Mouse (Mus musculus): ENCODE measurements around the gene Fbxo41. TPM values are rescaled to one million over a fixed set of nuclear protein-coding genes. Genes with fewer than 3 reads are reported as not detected.

Fbxo41 gene
- 7.4 and 9.5 TPM in 2 replicates for polyA plus RNA-seq (2015; fragmentation: Nextera tagmentation; extraction: Ambion mirVana)

DNA sequence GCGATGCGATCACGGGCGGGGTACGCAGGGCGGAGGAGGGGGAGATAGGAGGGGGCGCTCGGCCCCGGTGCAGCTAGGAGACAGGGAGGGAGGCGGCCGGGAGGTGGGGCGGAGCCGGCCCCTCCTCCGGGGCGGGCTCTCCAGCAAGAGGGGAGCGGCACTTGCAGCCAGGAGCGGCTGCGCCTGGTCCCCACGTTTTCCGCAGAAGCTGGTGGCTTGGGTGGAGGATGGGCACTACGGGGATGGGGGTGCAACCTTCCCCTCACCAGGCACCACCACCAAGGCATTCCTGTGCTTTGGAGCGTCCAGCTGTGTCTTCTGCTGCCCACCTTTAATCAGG lies at the start of gene Fbxo41:
TSS of gene Fbxo41 (minus strand) at position 84 of the 340 bp plus-strand sequence.
- Histone ChIP-seq H3K9ac (replicated peaks; ENCODE audit: low read depth, low read length) (peak within 1 kb of the TSS; percentile 91), H3K9me3 (ENCODE audit: control insufficient read depth, low read length) (no peaks in the 10 kb centered on the region), H3K4me3 (replicated peaks; ENCODE audit: low read length) (peak within 1 kb of the TSS; percentile 85), H3K4me1 (replicated peaks; ENCODE audit: control insufficient read depth, insufficient read depth, low read length) (peaks cover 8% of the 10 kb centered on the region), H3K36me3 (ENCODE audit: control insufficient read depth, insufficient read depth) (no peaks in the 10 kb centered on the region), H3K4me2 (ENCODE audit: low read length) (peak within 1 kb of the TSS; percentile 82), H3K27me3 (replicated peaks; ENCODE audit: control insufficient read depth, insufficient read depth, low read length) (no peaks in the 10 kb centered on the region), H3K27ac (ENCODE audit: low read length) (peak within 1 kb of the TSS; percentile 55)
- ATAC-seq, result peak; percentile 92
- 0% methylated on average over 10 of the region's 22 CpGs for WGBS

DNA sequence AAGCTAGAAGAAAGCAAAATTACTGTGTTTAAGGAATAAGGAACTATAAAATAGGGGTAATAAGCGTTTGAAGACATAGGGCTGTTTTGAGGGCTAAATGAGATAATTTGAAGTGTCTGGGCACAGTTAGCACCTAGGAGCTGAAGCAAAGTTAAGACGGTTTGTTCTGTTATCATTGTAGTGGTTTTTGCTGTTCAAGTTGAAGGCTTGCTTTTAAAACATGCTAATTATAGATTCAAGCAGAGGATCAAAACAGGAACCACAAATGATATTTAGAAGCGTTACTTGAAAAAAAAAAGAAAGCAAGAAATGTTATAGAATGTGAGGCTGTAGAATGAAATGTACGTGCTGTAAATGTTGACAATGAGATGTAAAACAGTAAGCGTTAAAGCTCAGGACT lies 44.8 kb upstream of the Fbxo41 start:
- Histone ChIP-seq H3K9ac (replicated peaks; ENCODE audit: low read depth, low read length) (no peak overlapping the region), H3K4me2 (ENCODE audit: low read length) (no peak overlapping the region), H3K9me3 (ENCODE audit: control insufficient read depth, low read length) (no peaks in the 10 kb centered on the region), H3K4me1 (replicated peaks; ENCODE audit: control insufficient read depth, insufficient read depth, low read length) (peaks cover 10% of the 10 kb centered on the region), H3K27ac (ENCODE audit: low read length) (no peak overlapping the region), H3K4me3 (replicated peaks; ENCODE audit: low read length) (no peak overlapping the region), H3K27me3 (replicated peaks; ENCODE audit: control insufficient read depth, insufficient read depth, low read length) (no peaks in the 10 kb centered on the region), H3K36me3 (ENCODE audit: control insufficient read depth, insufficient read depth) (no peaks in the 10 kb centered on the region)
- WGBS, result 81% methylated on average over 5 of the region's 5 CpGs
- ATAC-seq, result no peak

DNA sequence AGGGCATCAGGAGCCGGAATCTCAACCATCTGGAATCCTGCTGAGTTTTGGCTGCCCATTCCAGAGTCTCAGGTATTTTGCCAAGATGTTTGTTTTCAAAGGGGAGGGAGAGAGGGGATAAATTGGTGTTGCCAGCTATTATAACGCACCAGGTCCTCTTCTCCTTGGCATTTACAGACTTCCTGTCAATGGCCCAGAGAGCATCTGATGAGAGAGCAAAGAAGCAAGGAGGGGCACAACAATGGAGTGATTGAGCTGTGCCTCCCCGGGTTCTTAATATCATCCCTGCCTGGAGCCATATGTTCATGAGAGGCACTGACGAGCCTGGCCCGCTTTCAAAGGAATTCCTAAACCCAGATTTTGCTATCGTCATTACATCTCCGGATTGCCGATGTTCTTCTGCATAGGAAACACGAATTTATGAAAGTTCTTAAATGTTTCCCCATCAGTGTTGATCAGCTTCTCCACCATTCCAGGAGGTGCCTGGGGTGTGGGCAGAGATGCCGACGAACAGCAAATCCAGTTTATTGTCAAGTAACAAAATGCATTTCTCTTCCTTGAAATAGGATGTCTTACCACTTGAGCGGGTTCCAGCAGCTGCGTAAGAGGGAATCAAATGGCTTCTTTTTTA lies 41.6 kb upstream of the Fbxo41 start:
- no peak overlapping the region for H3K9ac ChIP-seq (replicated peaks; ENCODE audit: low read depth, low read length)
- 0 out of 2 replicates have a peak overlapping the region, but pooled peaks have one; percentile 2 for H3K4me3 ChIP-seq (replicated peaks; ENCODE audit: low read length)
- H3K27ac ChIP-seq (ENCODE audit: low read length), result peak overlapping the region; percentile 56
- H3K36me3 ChIP-seq (ENCODE audit: control insufficient read depth, insufficient read depth), result no peaks in the 10 kb centered on the region
- ATAC-seq, result 0 out of 2 replicates have a peak, but pooled peaks have one; percentile 36
- H3K27me3 ChIP-seq (replicated peaks; ENCODE audit: control insufficient read depth, insufficient read depth, low read length), result no peaks in the 10 kb centered on the region
- no peaks in the 10 kb centered on the region for H3K9me3 ChIP-seq (ENCODE audit: control insufficient read depth, low read length)
- 48% methylated on average over 13 of the region's 13 CpGs for WGBS
- peaks cover 10% of the 10 kb centered on the region for H3K4me1 ChIP-seq (replicated peaks; ENCODE audit: control insufficient read depth, insufficient read depth, low read length)
- H3K4me2 ChIP-seq (ENCODE audit: low read length), result peak overlapping the region; percentile 43

DNA sequence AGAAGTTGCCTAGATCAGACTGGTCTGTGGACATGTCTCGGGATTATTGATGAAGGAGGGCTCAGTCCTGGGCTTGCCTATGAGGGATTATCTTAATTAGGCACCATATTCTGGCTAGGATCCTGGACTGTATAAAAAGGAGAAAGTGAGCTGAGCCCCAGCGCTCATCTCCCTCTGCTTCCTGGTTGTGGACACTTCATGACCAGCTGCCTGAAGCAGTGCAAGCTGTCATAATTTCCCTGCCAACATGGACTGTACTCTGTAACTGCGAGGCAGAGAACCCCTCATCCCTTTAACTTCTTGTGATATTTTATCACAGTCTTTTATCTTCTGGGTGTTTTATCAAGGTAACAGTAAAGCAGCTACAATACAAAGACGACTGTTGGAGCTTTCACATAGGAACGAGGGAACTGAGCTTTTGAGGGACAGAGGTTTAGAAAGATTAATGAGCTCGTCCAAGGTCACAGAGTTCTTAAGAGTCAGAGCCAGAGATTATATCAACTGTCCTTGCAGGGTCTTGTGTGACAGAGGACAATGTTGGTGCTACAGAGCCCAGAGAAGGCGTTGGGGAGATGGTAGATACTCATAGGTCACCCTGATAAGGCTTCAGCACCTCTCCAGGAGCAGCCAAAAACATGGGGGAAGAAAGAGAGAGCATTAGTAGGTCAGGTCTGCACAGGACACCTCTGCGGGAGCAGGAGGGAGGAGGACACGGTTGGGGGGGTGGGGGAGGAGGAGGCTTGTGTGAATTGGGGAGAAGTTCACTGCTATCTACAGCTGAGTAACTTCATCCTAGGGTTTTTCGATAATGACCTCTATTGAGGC lies 40.8 kb upstream of the Fbxo41 start:
- no peak for ATAC-seq
- Histone ChIP-seq H3K27ac (ENCODE audit: low read length) (no peak overlapping the region), H3K9ac (replicated peaks; ENCODE audit: low read depth, low read length) (no peak overlapping the region), H3K36me3 (ENCODE audit: control insufficient read depth, insufficient read depth) (no peaks in the 10 kb centered on the region), H3K9me3 (ENCODE audit: control insufficient read depth, low read length) (no peaks in the 10 kb centered on the region), H3K4me1 (replicated peaks; ENCODE audit: control insufficient read depth, insufficient read depth, low read length) (peaks cover 10% of the 10 kb centered on the region), H3K4me2 (ENCODE audit: low read length) (no peak overlapping the region; the same call in 1 of the 2 replicates), H3K27me3 (replicated peaks; ENCODE audit: control insufficient read depth, insufficient read depth, low read length) (no peaks in the 10 kb centered on the region), H3K4me3 (replicated peaks; ENCODE audit: low read length) (no peak overlapping the region)
- WGBS, result 75% methylated on average over 10 of the region's 10 CpGs

DNA sequence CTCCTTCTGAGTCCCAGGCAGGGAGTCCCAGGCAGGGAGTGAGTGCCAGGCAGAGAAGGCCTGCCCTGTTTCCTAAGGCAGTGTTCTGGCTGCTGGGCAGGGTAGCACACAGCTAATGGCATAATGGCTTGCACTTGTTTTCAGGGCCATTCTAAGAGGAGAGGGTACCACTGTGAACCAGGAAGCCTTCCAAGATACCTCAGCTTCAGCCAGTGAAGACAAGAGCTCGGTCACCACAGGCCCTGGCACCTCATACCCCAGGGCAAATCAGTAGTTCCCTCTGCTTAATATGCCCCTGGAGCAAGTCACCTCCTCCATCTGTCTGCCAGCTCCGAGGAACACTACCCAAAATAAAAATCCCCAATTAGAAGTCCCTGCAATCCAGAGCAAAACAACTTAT lies 20.0 kb upstream of the Fbxo41 start:
- WGBS, result 67% methylated on average over 2 of the region's 2 CpGs
- H3K4me3 ChIP-seq (replicated peaks; ENCODE audit: low read length), result no peak overlapping the region
- peaks cover 4% of the 10 kb centered on the region; the same call in 1 of the 2 replicates for H3K4me1 ChIP-seq (replicated peaks; ENCODE audit: control insufficient read depth, insufficient read depth, low read length)
- H3K36me3 ChIP-seq (ENCODE audit: control insufficient read depth, insufficient read depth), result no peaks in the 10 kb centered on the region
- no peaks in the 10 kb centered on the region for H3K9me3 ChIP-seq (ENCODE audit: control insufficient read depth, low read length)
- no peaks in the 10 kb centered on the region for H3K27me3 ChIP-seq (replicated peaks; ENCODE audit: control insufficient read depth, insufficient read depth, low read length)
- H3K9ac ChIP-seq (replicated peaks; ENCODE audit: low read depth, low read length), result no peak overlapping the region
- H3K4me2 ChIP-seq (ENCODE audit: low read length), result no peak overlapping the region
- ATAC-seq, result no peak
- H3K27ac ChIP-seq (ENCODE audit: low read length), result no peak overlapping the region

DNA sequence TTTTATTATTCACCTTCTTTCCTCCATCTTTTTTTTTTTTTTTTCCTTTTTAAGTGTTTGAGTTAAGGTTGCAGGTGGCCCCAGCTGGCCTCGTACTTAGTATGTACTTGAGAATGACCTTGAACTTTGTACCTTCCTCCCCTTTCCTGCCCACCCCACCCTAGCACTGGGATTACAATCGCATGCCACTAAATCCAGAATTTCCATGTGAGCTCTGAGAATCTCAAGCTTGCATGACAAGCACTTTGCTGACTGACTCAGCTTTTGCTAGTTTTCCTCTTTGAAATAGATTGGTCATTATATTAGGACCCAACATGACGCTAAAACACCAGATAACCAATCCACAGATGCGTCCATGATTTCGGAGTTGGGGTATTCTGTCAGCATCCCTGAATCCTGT lies 19.2 kb upstream of the Fbxo41 start:
- no peaks in the 10 kb centered on the region for H3K9me3 ChIP-seq (ENCODE audit: control insufficient read depth, low read length)
- no peak overlapping the region for H3K4me3 ChIP-seq (replicated peaks; ENCODE audit: low read length)
- peaks cover 4% of the 10 kb centered on the region; the same call in 1 of the 2 replicates for H3K4me1 ChIP-seq (replicated peaks; ENCODE audit: control insufficient read depth, insufficient read depth, low read length)
- H3K27ac ChIP-seq (ENCODE audit: low read length), result no peak overlapping the region
- WGBS, result 86% methylated on average over 5 of the region's 5 CpGs
- no peaks in the 10 kb centered on the region for H3K36me3 ChIP-seq (ENCODE audit: control insufficient read depth, insufficient read depth)
- H3K4me2 ChIP-seq (ENCODE audit: low read length), result no peak overlapping the region
- no peak for ATAC-seq
- no peaks in the 10 kb centered on the region for H3K27me3 ChIP-seq (replicated peaks; ENCODE audit: control insufficient read depth, insufficient read depth, low read length)
- no peak overlapping the region for H3K9ac ChIP-seq (replicated peaks; ENCODE audit: low read depth, low read length)

DNA sequence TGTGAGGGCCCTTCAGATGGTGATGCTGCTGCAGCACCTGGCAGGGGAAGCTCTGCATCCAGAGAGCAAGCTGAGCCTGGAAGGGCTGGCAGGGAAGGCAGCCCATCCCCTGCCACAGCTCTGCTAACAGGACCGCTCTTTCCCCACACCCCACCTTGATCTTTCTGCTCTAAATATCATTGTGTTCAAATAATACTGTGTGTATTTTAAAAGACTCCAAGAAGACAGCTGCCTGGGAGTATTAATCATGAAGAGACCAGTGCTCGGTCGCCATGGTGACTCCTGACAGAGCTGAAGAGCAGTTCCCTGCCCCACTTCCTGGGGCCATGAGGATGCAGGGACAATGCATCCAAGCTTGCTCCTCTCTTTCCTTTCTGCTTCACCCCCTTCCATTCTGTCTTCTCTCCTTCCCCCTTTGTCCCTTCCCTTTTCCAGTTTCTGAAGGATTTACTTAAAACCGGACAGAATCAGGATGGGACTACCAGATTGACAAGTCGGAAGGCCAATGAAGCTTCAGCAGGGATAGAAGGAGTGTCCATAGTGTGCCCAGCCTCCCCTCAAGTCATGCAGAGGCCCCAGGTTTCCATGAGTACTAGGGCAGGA lies 15.4 kb upstream of the Fbxo41 start:
- H3K27ac ChIP-seq (ENCODE audit: low read length), result no peak overlapping the region

DNA sequence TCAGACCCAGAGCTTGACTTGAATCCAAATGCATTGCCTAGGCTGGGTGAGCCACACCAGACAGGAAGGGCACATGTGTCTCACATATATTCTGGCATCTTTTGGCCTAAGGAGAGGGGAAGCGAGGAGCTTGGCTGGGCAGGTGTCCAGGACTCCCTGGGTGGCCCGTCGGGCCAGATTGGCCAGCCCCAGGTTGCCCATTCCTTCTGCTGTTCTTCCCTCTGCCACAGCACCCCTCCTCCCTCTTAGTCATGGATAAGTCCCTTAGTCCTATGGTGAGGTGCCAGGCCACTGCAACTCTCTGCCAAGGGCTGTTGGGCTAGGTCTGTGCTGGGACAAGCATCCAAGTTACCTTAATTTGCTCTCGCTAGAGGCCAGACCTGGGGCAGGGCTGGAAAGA lies 13.1 kb upstream of the Fbxo41 start:
- peaks cover 47% of the 10 kb centered on the region for H3K27me3 ChIP-seq (replicated peaks; ENCODE audit: control insufficient read depth, insufficient read depth, low read length)

More for the DNA sequence above, 15.4 kb upstream of the Fbxo41 start:
- H3K4me3 ChIP-seq (replicated peaks; ENCODE audit: low read length), result no peak overlapping the region
- H3K4me2 ChIP-seq (ENCODE audit: low read length), result no peak overlapping the region
- ATAC-seq, result peak; percentile 39
- H3K9ac ChIP-seq (replicated peaks; ENCODE audit: low read depth, low read length), result no peak overlapping the region
- H3K27me3 ChIP-seq (replicated peaks; ENCODE audit: control insufficient read depth, insufficient read depth, low read length), result peaks cover 24% of the 10 kb centered on the region
- H3K4me1 ChIP-seq (replicated peaks; ENCODE audit: control insufficient read depth, insufficient read depth, low read length), result peaks cover 12% of the 10 kb centered on the region
- 33% methylated on average over 5 of the region's 5 CpGs for WGBS
- H3K9me3 ChIP-seq (ENCODE audit: control insufficient read depth, low read length), result no peaks in the 10 kb centered on the region
- no peaks in the 10 kb centered on the region for H3K36me3 ChIP-seq (ENCODE audit: control insufficient read depth, insufficient read depth)

DNA sequence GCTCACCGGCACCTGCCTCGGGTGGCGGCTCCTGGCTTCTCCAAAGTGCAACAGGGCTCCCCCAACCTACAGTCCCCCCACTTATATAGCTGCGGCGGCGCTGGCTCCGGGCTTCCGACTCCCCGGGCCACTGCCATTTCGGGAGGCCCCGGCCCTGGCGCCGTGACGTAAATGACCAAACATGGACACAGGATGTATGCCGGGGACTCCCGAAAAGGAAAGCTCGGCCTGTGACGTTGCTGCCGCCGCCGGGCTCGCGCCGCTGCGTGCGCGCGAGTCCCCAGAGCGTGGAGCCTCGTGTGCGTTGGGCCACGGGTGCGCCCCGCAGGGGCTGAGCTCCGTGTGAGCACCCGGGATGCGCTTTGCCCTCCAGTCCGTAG lies 10.7 kb upstream of the Fbxo41 start, which contains the start of gene Egr4:
TSS of gene Egr4 (minus strand) at position 59 of the 380 bp plus-strand sequence.
- Histone ChIP-seq H3K4me3 (replicated peaks; ENCODE audit: low read length) (peak within 1 kb of the TSS; percentile 56), H3K9ac (replicated peaks; ENCODE audit: low read depth, low read length) (peak within 1 kb of the TSS; percentile 45), H3K4me2 (ENCODE audit: low read length) (peak within 1 kb of the TSS; percentile 80), H3K4me1 (replicated peaks; ENCODE audit: control insufficient read depth, insufficient read depth, low read length) (peaks cover 36% of the 10 kb centered on the region), H3K27ac (ENCODE audit: low read length) (no peak within 1 kb of the TSS), H3K27me3 (replicated peaks; ENCODE audit: control insufficient read depth, insufficient read depth, low read length) (peaks cover 66% of the 10 kb centered on the region), H3K9me3 (ENCODE audit: control insufficient read depth, low read length) (no peaks in the 10 kb centered on the region), H3K36me3 (ENCODE audit: control insufficient read depth, insufficient read depth) (no peaks in the 10 kb centered on the region)
- under 1% methylated on average over 38 of the region's 38 CpGs for WGBS
- ATAC-seq, result peak; percentile 80

More for the DNA sequence above, 13.1 kb upstream of the Fbxo41 start:
- Histone ChIP-seq H3K4me2 (ENCODE audit: low read length) (no peak overlapping the region), H3K36me3 (ENCODE audit: control insufficient read depth, insufficient read depth) (no peaks in the 10 kb centered on the region), H3K27ac (ENCODE audit: low read length) (no peak overlapping the region), H3K9me3 (ENCODE audit: control insufficient read depth, low read length) (no peaks in the 10 kb centered on the region), H3K9ac (replicated peaks; ENCODE audit: low read depth, low read length) (no peak overlapping the region), H3K4me3 (replicated peaks; ENCODE audit: low read length) (no peak overlapping the region), H3K4me1 (replicated peaks; ENCODE audit: control insufficient read depth, insufficient read depth, low read length) (peaks cover 33% of the 10 kb centered on the region)
- WGBS, result 61% methylated on average over 4 of the region's 4 CpGs
- no peak for ATAC-seq
